Mouse (Mus musculus): Measurements from ENCODE around the gene Dcun1d4. TPM values are rescaled to one million over a fixed set of nuclear protein-coding genes. Genes with fewer than 3 reads are reported as not detected.
"Not testable (repeated sequence)": the region's sequence is repeated elsewhere in the genome, so short reads cannot be mapped to it uniquely, and the experiment has no call there.

Dcun1d4 gene
- polyA plus RNA-seq, 1 experiment, result 3.9 TPM

DNA sequence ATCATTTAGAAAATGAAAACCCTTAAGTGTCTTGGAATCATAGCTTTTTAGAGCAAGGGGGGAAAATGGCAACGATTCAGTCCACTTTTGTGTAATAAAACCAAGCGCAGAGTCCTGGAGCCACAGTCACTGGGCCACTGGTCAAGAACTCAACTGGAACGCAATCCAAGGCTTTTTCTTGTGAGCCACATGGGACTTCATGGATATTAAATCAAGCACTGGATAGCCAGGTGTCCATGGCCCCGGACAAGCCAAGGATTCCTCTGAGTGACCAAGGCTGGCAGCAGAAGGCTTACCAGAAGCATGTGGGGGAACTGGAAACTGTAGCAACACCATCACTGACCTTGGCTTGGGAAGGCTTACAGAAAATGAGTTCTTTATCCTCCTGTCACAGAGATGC lies 93.8 kb downstream of the Dcun1d4 start:
- WGBS, result 88% methylated on average over 4 of the region's 4 CpGs
- no peak for DNase-seq (ENCODE audit: low read depth, low spot score)

DNA sequence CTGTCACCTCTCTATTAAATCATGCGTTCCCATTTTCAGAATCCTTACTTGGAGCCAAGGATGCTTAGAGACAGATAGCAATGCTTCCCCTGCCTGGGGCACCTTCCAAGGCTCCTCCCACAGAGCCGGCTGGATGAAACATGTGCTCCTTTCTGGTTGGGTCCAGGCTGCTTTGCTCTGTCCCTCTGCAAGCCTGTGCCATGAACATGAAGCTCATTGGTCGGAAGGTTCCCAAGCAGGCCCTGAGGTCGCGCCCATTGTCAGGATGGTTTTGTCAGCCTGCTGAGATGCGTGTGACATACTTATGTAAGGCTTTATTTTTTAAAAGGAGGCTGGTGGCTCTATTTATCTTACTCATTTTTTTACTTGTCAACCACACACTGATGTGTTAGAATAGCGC lies 95.9 kb downstream of the Dcun1d4 start:
- 72% methylated on average over 7 of the region's 7 CpGs for WGBS
- no peak for DNase-seq (ENCODE audit: low read depth, low spot score)

DNA sequence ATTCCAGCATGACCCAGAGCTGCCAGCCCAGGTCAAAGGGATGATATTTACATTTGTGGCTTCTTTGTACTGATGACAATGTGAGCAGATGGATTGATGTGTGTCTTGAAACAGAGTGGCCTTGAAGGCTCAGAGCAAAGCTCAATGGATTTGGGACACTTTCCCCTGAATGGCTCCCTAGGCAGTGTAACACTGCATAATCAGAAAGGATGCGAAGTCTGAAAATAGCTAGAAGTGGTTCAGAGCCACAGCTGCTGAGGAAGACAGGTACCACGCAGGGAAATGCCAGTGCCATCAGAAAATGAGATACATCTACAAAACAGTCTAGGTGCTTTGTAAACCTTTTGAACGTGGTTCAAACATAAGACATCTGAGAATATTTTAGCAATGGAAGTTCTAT lies 97.3 kb downstream of the Dcun1d4 start:
- DNase-seq (ENCODE audit: low read depth, low spot score), result no peak
- 89% methylated on average over 3 of the region's 3 CpGs for WGBS

DNA sequence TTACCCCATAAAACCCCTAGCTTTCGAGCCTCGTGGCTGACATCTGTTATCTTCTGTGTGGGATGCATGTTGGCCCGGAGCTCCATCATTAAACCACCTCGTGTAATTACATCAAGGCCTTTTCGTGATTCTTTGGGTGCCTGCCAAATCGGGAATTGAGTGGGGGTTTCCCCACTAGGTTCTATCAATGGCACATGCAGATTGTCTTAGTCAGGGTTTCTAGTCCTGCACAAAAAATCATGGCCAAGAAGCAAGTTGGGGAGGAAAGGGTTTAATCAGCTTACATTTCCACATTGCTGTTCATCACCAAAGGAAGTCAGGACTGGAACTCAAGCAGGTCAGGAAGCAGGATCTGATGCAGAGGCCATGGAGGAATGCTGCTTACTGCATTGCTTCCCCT lies 103.2 kb downstream of the Dcun1d4 start:
- not testable (repeated sequence) for DNase-seq (ENCODE audit: low read depth, low spot score)
- 76% methylated on average over 6 of the region's 6 CpGs for WGBS

DNA sequence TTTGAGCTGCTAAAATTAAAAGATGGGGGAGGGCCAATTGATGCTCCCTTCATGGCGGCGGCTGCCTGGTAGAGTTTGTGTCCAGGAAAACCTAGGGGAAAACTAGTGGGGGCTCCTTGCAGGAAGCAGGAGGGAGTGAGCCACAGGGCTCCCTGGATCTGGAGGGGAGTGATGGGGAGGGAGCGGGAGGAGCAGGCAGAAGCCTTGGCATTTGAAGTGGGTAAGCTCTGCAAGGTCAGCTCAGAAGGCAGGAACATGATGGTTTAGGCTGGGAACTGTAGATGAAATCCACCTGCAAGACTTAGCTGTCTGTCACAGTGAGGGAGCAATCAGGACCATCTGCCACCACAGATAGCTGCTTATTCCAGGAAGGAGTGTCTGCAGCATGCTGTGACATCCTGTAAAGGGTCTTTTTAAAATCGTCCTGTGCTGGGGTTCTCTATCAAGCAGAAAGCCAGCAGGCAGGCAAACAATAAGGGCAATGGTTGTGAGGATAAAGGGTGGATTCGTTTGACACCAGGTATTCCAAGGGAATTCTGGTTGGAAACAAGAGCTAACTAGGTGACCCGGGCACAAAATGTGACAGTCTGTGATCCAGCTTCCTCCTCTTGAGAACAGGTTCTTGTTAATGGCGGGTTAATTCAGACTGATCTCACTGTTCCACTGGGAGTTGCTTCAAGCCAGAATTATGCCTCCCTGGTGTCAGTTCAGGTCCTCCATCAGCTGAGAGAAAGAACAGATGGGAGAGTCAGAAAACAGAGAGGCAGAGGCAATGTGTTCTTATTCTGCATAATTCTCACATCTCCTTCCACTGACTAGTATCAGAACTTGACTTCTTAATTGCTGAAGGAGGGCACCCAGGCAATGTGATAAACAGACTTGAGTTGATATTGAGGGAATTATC lies 104.7 kb downstream of the Dcun1d4 start:
- no peak for DNase-seq (ENCODE audit: low read depth, low spot score)
- WGBS, result 54% methylated on average over 7 of the region's 7 CpGs

DNA sequence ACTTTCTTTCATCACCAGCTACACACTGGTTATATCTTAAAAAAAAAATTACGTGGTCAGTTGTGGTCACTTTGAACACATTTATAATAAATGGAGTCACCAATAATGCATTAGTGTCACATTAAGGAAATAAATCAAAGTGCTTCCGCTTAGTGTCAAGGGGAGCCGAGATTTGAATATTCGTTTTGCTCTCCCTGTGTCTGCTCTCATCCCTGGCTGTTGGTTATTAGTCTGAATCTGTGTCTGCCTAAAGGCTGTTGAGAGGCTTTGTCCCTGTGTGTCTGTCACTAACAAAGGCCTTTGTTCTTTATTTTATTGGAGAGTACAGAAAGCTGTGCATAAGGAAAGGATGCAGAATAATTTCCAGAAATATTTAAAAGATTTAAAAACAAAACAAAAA lies 105.8 kb downstream of the Dcun1d4 start:
- 67% methylated on average over 4 of the region's 4 CpGs for WGBS
- no peak for DNase-seq (ENCODE audit: low read depth, low spot score)

DNA sequence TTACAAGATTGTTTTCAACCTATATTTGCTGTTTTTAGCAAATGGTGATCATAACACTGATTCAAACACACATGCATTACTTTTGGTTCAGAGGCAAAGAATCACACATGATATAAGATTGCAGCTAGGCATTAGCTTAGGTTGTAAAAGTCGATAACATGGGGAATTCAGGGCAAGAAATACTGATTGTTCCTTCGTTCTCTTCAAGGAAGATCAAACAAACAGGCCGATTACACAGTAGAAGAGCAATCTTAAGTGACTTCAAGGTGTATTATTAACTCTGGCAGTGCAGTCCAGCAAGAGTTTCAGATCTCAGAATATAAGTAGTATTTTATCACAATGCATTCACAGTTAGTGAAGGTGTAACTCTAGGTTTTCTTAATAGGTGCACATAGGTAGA lies 106.3 kb downstream of the Dcun1d4 start:
- DNase-seq (ENCODE audit: low read depth, low spot score), result no peak
- WGBS, result 34% methylated on average over 3 of the region's 3 CpGs

DNA sequence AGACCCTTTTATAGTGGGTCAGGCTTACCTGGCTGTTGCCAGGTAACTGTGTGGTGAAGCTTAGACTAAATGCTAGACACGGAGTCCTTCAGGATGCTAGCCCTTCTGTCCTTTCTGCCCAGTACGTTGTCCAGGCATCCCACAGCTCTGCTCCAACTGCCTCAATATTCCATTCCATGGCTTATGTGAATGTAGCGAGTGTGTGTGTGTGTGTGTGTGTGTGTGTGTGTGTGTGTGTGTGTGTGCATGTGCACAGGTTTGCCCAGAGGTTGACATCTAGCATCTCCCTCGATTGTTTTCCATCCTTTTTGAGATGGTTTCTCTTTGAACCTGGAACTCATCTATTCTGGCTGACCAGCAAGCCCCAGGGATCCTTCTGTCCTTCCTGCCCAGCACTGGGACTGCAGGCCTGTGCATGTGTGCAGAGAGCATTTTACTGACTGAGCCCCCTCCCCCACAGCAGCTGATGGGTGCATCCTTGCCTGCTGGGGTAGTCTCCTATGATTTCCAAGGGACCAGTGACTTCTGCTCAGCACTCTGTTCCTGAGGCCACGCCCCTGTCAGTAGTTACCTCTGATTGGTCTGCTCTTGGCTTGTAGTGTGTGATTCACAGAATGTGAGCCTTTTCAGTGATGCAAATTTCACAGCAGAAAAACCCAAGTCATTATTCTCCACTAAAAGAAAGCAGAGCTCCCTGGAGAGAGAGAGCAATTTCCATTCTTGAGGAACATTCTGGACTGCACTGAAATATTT lies 118.3 kb downstream of the Dcun1d4 start:
- WGBS, result 77% methylated on average over 5 of the region's 5 CpGs
- DNase-seq (ENCODE audit: low read depth, low spot score), result no peak

DNA sequence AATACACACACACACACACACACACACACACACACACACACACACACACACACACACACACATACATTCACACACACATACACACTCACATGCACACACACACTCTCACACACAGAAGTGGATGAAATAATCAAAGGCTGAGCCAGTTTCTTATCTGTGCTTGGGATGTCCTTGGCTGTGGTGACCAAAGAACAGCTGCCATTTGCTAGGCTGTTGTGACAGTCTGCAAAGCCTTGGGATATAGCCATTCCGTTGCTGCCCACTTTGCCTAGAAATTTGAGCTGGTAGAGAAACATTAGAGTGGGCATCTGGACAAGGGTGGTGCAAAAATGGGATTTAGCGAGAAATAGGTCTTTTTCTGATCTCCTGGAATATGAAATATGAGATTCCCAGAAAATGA lies 119.2 kb downstream of the Dcun1d4 start:
- DNase-seq (ENCODE audit: low read depth, low spot score), result no peak
- WGBS, result 89% methylated on average over 2 of the region's 2 CpGs

DNA sequence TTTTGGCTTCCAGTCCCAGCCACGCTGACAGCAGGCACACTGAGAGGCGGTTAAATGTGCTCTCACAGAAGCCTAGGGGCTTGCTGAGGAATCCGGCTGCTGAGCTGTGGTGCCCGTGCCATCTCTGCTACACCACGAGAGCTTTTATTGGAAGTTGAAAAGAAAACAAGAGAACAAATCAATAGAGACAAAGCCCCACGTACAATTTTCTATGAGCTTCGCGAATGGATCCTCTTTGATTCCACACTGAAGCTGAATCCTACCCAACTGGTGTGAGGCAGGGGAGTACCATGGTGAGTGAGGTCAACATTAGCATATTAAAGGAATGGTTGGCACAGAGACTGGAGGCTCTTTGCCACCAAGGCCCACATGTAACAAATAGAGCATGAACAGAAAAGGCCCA lies 120.6 kb downstream of the Dcun1d4 start:
- 93% methylated on average over 8 of the region's 8 CpGs for WGBS
- DNase-seq (ENCODE audit: low read depth, low spot score), result no peak

DNA sequence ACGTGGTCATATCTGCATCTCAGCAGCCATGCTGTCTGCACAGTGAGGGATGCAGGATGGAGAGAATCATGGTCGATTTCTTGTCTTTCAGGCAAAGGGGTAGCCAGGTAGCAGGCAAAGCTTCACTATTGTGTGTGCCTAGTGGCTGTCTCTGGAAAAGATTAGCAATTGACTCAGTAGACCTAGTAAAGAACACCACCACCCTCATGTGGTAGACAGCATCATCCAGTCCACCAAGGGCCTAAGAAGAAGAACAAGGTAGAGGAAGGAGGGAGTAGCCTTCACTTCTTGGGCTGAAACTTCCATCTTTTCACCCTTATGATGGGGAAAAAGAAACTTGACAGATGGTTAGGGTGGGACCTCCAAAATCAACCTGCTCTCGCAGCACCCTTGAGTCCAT lies 122.1 kb downstream of the Dcun1d4 start:
- no peak for DNase-seq (ENCODE audit: low read depth, low spot score)
- 46% methylated on average over 3 of the region's 3 CpGs for WGBS

DNA sequence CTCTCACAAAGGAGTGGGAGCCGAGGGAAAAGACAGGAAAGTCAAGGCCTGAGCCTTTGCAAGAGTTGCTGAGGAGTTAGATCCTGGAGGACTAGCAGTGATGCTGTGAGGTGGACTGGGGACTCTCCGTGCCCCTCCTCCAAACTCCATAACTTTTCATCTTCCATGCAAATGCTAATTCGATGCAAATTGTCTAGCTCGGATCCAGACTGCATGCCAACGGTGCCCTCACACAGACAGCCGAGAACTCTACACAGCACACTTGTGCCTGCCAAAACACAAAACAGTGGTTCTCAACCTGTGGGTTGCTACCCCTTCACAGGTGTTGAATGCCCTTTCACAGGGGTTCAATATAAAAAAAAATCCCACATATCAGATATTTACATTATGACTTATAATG lies 123.7 kb downstream of the Dcun1d4 start:
- no peak for DNase-seq (ENCODE audit: low read depth, low spot score)
- WGBS, result 94% methylated on average over 6 of the region's 6 CpGs

DNA sequence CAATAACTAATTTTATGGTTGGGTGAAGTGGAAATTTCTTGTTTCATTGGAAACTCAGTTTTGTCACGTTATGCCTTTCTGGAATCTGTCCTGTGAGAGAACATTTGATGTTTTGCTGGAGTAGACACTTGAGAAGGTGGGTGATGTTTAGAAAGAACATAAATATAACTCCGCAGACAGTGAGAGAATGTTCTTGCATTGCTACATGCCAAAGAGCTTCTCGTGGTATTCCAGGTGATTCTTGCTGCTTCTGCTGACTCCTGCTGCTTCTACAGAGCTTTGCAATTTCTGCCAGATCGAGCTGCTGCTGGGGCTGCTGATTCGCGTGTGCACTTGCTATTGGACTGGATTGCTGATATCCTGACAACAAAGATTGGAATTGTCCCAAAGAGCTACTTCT lies 124.2 kb downstream of the Dcun1d4 start:
- DNase-seq (ENCODE audit: low read depth, low spot score), result no peak
- WGBS, result 84% methylated on average over 6 of the region's 6 CpGs

Other genes starting within 250 kb of the Dcun1d4 start
- gene Fryl, start 224.4 kb upstream of the Dcun1d4 start, polyA plus RNA-seq (2012; rRNA removed), result 45.5 and 82.3 TPM in 2 replicates
- 50.7 and 59.5 TPM in 2 replicates for gene Ociad1, start 188.2 kb upstream of the Dcun1d4 start, polyA plus RNA-seq (2012; rRNA removed)
- 16.8 and 19.2 TPM in 2 replicates for gene Ociad2, start 140.0 kb upstream of the Dcun1d4 start, polyA plus RNA-seq (2012; rRNA removed)
- 0.32 and 0.36 TPM in 2 replicates for gene Cwh43, start 74.9 kb upstream of the Dcun1d4 start, polyA plus RNA-seq (2012; rRNA removed)
- gene Lrrc66, start 151.5 kb downstream of the Dcun1d4 start, polyA plus RNA-seq (2012; rRNA removed), result 15.2 and 26.0 TPM in 2 replicates
- 3.0 and 3.5 TPM in 2 replicates for gene Sgcb, start 166.8 kb downstream of the Dcun1d4 start, polyA plus RNA-seq (2012; rRNA removed)
- not detected in 2 replicates for gene Spata18, start 170.4 kb downstream of the Dcun1d4 start, polyA plus RNA-seq (2012; rRNA removed)